Mouse (Mus musculus) forebrain, embryonic 13.5 days (tissue): ENCODE data around the gene Dlg2. TPM values are rescaled to one million over a fixed set of nuclear protein-coding genes. Genes with fewer than 3 reads are reported as not detected.

Experiments used
- ATAC-seq: fragments of 200-750 bp; cut with Nextera tagmentation; 2 replicates; pipeline ENCODE4 v1.8.0; 2017
- H3K27ac ChIP-seq: fragments of 300-500 bp; sonication (generic); 2 replicates; pipeline ENCODE4 v1.5.1; 2015; ENCODE audit warnings: inconsistent platforms, mild to moderate bottlenecking, moderate library complexity
- H3K27me3 ChIP-seq: fragments of 300-500 bp; sonication (generic); 2 replicates; pipeline ENCODE4 v1.6.1; 2015; ENCODE audit warnings: mild to moderate bottlenecking, inconsistent platforms
- H3K36me3 ChIP-seq: fragments of 300-500 bp; sonication (generic); 2 replicates; pipeline ENCODE4 v1.6.1; 2015; ENCODE audit warnings: mild to moderate bottlenecking, inconsistent platforms; ENCODE audit not compliant: poor library complexity, severe bottlenecking
- H3K4me1 ChIP-seq: fragments of 300-500 bp; sonication (generic); 2 replicates; pipeline ENCODE4 v1.6.1; 2015; ENCODE audit warnings: inconsistent platforms
- H3K4me2 ChIP-seq: fragments of 300-500 bp; sonication (generic); 2 replicates; pipeline ENCODE4 v1.6.1; 2015; ENCODE audit warnings: inconsistent platforms, mild to moderate bottlenecking, moderate library complexity
- H3K4me3 ChIP-seq: fragments of 300-500 bp; sonication (generic); 2 replicates; pipeline ENCODE4 v1.5.1; 2015; ENCODE audit warnings: mild to moderate bottlenecking, inconsistent platforms
- H3K9ac ChIP-seq: fragments of 300-500 bp; sonication (generic); 2 replicates; pipeline ENCODE4 v1.6.1; 2015; ENCODE audit warnings: mild to moderate bottlenecking, inconsistent platforms
- H3K9me3 ChIP-seq: fragments of 300-500 bp; sonication (generic); replicated peaks from 2 replicates; pipeline ENCODE4 v1.6.1; 2016; ENCODE audit warnings: inconsistent platforms
- WGBS: fragments of 180-500 bp; shearing (Covaris S2); methylation state at CpG from one replicate; pipeline ENCODE4 v1.1.7; 2015; 5-methylcytosine and 5-hydroxymethylcytosine counted together
- polyA plus RNA-seq: library from polyadenylated mRNA; unstranded; fragments of >200 nt; fragmentation: Nextera tagmentation; extraction: Ambion mirVana; gene quantifications from 2 replicates; pipeline ENCODE4 v1.2.1, GENCODE M21; 2015

The Dlg2 gene
- polyA plus RNA-seq, 1 experiment from 2014 or later: 10.1 TPM

DNA sequence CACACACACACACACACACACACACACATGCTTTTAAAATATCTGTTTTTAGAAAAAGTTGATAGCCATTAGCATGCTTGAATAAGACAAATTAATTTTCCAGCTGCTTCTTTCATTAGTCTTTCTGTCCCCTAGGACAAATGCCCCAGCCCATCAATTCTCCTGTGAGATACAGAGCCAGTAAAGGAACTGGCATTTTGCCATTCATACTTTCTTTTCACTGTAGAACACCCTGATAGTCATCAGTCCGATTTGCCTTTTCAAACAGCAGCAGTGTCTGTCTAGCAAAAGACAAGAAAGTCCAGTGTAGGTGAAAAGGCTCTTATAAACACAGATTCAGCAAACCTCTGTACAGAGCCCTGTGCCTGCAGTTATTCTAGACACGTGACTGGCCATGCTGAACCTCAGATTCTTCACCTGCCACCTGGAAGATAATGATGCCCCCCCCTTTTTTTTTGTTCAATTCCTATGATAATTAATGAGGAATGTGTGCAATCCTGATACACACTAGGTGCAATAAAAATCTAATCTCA lies 685.2 kb downstream of the Dlg2 start:
- H3K27me3 ChIP-seq: no peaks in the 10 kb centered on the region
- 0 out of 2 replicates have a peak, but pooled peaks cover 3% of the 10 kb centered on the region for H3K4me1 ChIP-seq
- no peak overlapping the region for H3K4me3 ChIP-seq
- no peak overlapping the region for H3K27ac ChIP-seq
- no peaks in the 10 kb centered on the region for H3K36me3 ChIP-seq
- no peak overlapping the region for H3K4me2 ChIP-seq
- H3K9me3 ChIP-seq: no peaks in the 10 kb centered on the region
- no peak overlapping the region for H3K9ac ChIP-seq
- ATAC-seq: peak; percentile 24; the same call in 1 of the 2 replicates
- 44% methylated on average over 2 of the region's 2 CpGs for WGBS

DNA sequence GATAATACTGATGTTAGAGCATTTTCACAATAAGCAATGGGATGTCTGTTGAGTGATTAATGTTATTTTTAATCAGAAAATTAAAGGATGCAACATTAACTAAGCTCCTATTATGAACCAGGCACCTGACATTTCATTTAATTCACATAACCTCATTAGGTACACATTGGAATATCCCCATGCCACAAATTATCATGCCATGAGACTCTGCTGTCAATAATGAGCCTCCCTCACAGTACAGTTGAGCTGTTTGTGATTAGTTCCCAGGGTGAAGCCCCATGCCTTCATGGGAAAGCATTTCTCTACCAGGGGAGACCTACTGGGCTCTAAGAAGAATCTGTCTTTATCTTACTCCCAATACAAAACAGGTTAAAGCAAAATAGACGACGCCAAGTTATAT lies 697.1 kb downstream of the Dlg2 start:
- no peaks in the 10 kb centered on the region for H3K9me3 ChIP-seq
- H3K4me2 ChIP-seq: no peak overlapping the region
- no peak for ATAC-seq
- H3K9ac ChIP-seq: no peak overlapping the region
- no peaks in the 10 kb centered on the region for H3K4me1 ChIP-seq
- H3K36me3 ChIP-seq: no peaks in the 10 kb centered on the region
- WGBS: 91% methylated on average over 2 of the region's 2 CpGs
- H3K27me3 ChIP-seq: no peaks in the 10 kb centered on the region
- H3K4me3 ChIP-seq: no peak overlapping the region
- no peak overlapping the region for H3K27ac ChIP-seq

DNA sequence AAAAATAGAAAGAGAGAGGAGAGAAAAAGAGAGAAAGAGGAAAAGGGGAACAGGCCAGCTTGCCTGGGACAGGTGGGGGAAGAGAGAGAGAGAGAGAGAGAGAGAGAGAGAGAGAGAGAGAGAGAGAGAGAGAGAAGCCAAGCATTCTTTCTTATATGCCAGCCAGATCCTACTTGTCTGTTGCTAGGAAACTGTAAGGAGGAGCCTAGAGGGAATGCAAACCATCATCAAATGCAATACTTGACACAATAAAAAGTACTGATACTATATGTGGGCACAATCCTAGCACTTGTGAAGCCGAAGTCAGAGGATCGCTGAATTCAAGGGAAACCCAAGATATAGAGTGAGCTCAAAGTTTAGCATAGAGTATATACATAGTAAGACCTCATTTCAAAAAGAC lies 711.7 kb downstream of the Dlg2 start:
- Histone ChIP-seq H3K36me3 (no peaks in the 10 kb centered on the region), H3K4me2 (no peak overlapping the region), H3K27ac (no peak overlapping the region), H3K4me1 (no peaks in the 10 kb centered on the region), H3K4me3 (no peak overlapping the region), H3K9me3 (no peaks in the 10 kb centered on the region), H3K9ac (no peak overlapping the region), H3K27me3 (no peaks in the 10 kb centered on the region)
- WGBS: 91% methylated on average over 2 of the region's 2 CpGs
- no peak; the same call in 1 of the 2 replicates for ATAC-seq

DNA sequence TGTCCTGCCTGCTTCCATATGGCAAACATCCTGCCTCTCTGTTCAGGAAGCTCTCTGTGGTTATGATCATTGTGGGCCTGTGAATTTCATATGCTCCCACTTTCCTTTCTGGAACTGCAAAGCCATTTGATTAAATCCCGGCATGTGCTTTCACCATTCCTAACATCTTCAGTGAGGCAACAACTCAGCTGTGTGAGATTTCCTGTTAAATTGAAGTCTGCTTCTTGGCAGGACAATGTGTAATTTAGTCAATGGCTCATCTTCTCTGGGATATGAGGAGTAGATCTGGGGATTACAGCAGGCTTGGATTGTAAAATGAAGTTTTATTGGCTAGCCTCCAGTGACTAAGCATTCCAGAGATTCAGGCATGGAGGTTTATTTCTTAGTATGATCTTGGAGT lies 722.9 kb downstream of the Dlg2 start:
- Histone ChIP-seq H3K9ac (no peak overlapping the region), H3K4me1 (no peaks in the 10 kb centered on the region), H3K4me2 (no peak overlapping the region), H3K27ac (no peak overlapping the region), H3K27me3 (no peaks in the 10 kb centered on the region), H3K4me3 (no peak overlapping the region), H3K36me3 (no peaks in the 10 kb centered on the region), H3K9me3 (no peaks in the 10 kb centered on the region)
- 89% methylated on average over 1 of the region's 1 CpGs for WGBS
- no peak for ATAC-seq

DNA sequence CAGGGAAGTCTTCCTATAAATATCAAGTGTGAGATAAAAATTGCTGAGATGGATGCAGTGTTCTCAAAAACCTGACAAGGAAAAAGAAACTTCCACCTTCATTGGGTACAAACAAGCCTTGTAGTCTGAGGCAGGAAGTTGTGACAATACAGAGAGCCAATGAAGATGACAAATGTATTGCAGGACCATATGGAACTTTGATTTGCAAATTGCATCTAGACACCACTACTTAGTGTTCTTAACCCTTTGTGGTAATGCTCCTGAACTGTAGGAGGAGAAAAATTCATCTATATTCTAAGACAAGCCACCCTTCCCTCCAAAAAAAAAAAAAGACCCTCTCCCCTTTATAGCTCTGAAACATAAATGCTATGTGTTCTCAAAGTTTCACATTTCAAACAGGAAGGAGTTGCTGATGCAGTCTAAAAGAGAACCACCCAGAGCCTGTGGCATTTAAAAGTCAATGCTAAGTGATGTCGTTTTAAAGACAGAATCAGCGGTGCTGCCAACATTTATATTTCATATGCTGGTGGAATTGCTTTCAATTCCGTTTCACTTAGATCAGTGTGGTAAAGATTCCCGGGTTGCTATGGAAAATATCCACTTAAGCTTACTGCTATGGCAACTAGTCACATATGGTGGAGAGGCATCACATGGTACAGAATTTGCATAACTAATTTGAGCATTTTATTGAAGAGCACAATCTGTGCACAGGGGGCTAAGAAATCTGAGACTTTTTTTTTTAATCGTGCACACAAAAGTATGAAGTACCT lies 731.8 kb downstream of the Dlg2 start:
- Histone ChIP-seq H3K27ac (peak overlapping the region; percentile 27; the same call in 1 of the 2 replicates), H3K4me2 (peak overlapping the region; percentile 19; the same call in 1 of the 2 replicates), H3K4me1 (peaks cover 14% of the 10 kb centered on the region)

DNA sequence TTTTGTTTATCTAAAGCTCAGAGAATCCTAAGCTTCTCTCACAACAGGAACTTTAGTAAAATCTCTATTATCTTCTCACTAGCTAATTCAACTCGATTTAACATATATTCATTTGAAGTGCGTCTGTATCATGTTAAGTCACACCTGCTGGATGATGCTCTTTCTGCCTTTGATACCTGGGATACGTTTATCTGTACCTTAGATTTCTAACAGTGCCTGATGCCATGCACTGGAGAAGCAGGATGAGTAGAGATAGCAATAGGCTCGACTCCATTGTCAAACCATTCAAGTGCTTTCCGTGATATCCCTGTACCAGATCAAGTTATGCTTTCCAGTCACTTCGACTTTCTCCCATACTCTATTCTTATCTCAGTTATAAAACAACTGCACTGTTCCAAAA lies 732.5 kb downstream of the Dlg2 start:
- Histone ChIP-seq H3K36me3 (no peaks in the 10 kb centered on the region), H3K4me3 (no peak overlapping the region), H3K27me3 (no peaks in the 10 kb centered on the region), H3K9me3 (no peaks in the 10 kb centered on the region), H3K4me2 (no peak overlapping the region), H3K4me1 (peaks cover 14% of the 10 kb centered on the region), H3K9ac (no peak overlapping the region), H3K27ac (no peak overlapping the region)
- ATAC-seq: no peak; the same call in 1 of the 2 replicates
- 76% methylated on average over 6 of the region's 6 CpGs for whole genome bisulfite sequencing

More for the DNA sequence above, 731.8 kb downstream of the Dlg2 start:
- peak; percentile 95 for ATAC-seq
- Histone ChIP-seq H3K9ac (no peak overlapping the region), H3K9me3 (no peaks in the 10 kb centered on the region), H3K36me3 (no peaks in the 10 kb centered on the region), H3K27me3 (no peaks in the 10 kb centered on the region), H3K4me3 (no peak overlapping the region)
- WGBS: 48% methylated on average over 5 of the region's 5 CpGs

DNA sequence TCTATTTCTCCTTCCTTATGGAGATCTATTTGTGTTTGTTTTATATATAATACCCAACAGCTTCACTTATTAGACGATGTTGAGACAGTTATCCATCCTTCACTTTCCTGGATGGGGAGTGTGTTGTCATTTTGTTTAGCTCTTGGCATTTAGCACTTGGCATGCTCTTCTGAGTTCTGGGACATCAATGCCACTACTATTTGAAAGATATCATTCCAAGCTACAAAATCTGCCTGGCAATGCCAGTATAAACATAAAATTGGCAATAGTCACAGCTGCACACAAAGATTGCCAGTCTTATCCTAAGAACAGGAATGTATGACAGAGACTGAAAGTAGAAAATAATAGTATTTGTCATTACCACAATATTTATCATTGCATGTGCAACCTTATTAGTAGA lies 735.8 kb downstream of the Dlg2 start:
- H3K9me3 ChIP-seq: no peaks in the 10 kb centered on the region
- no peak for ATAC-seq
- WGBS: 91% methylated on average over 1 of the region's 1 CpGs
- H3K4me2 ChIP-seq: no peak overlapping the region
- no peak overlapping the region for H3K4me3 ChIP-seq
- H3K27ac ChIP-seq: no peak overlapping the region
- H3K27me3 ChIP-seq: no peaks in the 10 kb centered on the region
- peaks cover 14% of the 10 kb centered on the region for H3K4me1 ChIP-seq
- H3K36me3 ChIP-seq: no peaks in the 10 kb centered on the region
- H3K9ac ChIP-seq: no peak overlapping the region

DNA sequence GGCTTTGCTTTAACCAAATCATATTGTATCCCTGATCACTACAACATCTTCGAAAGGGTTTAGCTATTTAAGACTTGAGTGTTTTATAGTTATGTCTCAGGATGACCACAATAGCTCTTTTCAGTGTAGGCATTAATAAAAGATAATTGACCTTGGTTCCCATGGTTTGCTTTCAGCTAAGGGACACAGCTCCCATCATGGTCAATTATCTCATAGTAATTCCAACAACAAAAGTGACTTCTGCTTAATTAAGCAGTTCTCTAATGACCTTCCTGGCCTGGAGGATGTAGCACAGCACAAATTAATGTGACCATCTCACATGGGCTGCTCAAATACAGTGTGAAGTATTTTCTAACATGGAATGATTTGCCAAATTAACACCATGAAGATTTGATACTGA lies 738.4 kb downstream of the Dlg2 start:
- ATAC-seq: no peak
- no peaks in the 10 kb centered on the region for H3K36me3 ChIP-seq
- 24% methylated on average over 1 of the region's 1 CpGs for WGBS
- H3K27ac ChIP-seq: no peak overlapping the region
- H3K9me3 ChIP-seq: no peaks in the 10 kb centered on the region
- H3K4me2 ChIP-seq: no peak overlapping the region
- no peak overlapping the region for H3K9ac ChIP-seq
- no peaks in the 10 kb centered on the region for H3K27me3 ChIP-seq
- no peaks in the 10 kb centered on the region for H3K4me1 ChIP-seq
- H3K4me3 ChIP-seq: no peak overlapping the region

DNA sequence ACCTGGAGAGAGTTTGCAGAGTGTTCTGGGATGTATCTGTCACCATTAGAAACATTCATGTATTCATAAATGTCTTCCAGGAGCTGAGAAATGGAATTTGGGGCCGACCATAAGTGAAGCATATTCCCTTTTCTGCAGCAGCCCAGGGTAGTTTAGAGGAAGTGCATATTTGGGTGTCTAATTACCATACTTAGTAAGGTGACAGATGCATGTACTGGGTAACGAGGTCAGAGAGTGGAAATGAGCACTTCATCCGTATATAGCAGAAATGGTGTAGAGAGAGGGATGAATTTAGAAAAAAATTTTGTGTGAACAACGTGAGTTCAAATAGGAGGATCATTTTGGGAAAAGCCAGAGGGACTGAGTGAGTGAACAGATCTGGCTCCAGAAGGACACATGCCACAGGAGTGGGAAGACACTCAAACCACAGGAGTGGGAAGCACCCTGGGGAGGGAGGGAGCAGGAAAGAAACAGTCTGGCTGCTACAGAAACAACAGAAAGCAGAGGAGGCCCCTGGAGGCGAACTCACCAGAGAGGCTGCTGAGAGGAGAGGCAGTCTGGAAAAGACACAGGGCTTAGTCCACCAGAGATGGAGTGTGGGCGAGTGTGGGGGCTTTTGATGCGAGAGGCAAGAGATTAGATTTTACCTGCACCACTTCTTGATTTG lies 742.0 kb downstream of the Dlg2 start:
- Histone ChIP-seq H3K9me3 (no peaks in the 10 kb centered on the region), H3K27me3 (no peaks in the 10 kb centered on the region), H3K4me3 (no peak overlapping the region), H3K4me2 (no peak overlapping the region), H3K9ac (no peak overlapping the region), H3K27ac (no peak overlapping the region), H3K36me3 (no peaks in the 10 kb centered on the region), H3K4me1 (no peaks in the 10 kb centered on the region)
- 51% methylated on average over 7 of the region's 7 CpGs for WGBS
- 0 out of 2 replicates have a peak, but pooled peaks have one; percentile 38 for ATAC-seq

DNA sequence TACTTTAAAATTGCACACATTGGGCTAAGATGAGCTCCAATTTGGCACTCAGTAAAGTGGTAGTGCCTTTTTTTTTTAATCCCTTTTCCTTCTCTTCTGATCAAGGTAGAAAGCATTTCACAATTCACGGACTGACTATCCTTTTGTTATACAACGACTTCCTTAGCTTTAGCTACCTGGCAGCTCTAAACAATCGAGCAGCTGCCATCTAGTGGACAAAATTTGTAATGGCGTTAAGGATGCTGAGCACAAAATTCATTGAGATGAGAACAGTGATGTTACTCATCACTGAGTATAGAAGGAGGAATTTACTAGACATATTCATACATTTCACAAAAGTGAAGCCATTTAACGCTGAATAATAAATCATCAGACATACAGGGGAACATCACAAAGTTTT lies 750.0 kb downstream of the Dlg2 start:
- Histone ChIP-seq H3K4me3 (no peak overlapping the region), H3K9me3 (no peaks in the 10 kb centered on the region), H3K27me3 (no peaks in the 10 kb centered on the region), H3K36me3 (no peaks in the 10 kb centered on the region), H3K27ac (no peak overlapping the region), H3K4me2 (no peak overlapping the region), H3K9ac (no peak overlapping the region), H3K4me1 (no peaks in the 10 kb centered on the region)
- ATAC-seq: peak; percentile 77
- 0% methylated on average over 5 of the region's 5 CpGs for WGBS

DNA sequence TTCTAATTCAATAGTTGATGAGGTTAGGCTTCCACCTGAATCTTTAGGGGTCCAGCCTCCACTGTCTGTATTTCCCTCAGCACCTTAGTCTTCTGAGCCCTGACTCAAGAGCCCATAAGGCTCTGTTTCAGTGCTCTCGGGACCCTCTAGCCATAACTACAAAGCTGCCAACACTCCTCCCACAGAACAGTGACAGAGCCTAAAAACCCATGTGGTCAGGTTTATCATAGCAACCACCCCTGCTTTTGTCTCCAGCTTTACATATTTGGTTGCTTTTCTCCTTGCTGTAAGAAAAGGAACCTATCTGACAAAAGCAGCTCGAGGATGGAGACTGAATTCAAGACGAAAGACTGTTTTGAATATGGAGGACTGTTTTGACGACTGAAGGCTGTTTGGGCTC lies 765.2 kb downstream of the Dlg2 start:
- Histone ChIP-seq H3K9ac (no peak overlapping the region), H3K9me3 (no peaks in the 10 kb centered on the region), H3K4me2 (no peak overlapping the region), H3K4me3 (no peak overlapping the region), H3K36me3 (no peaks in the 10 kb centered on the region), H3K27me3 (no peaks in the 10 kb centered on the region), H3K4me1 (no peaks in the 10 kb centered on the region), H3K27ac (no peak overlapping the region)
- 63% methylated on average over 4 of the region's 4 CpGs for WGBS
- ATAC-seq: no peak

DNA sequence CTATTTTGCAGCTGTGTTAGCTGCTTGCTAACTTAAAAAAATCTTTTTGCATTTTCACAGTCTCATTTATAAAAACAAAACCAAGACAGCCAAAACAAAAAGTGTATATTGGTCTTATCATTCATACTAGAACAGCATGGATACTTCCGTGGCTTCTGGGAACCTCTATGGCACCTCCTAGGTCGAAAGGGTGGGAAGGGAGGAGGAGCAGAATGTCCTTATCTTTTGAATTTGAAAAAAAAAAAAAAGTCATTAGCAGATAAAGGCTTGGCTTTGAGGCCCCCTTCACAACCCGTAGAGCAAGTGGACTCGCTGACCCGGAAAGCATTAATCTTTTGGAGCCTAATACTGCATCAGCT lies 785.2 kb downstream of the Dlg2 start:
- ATAC-seq: no peak
- Histone ChIP-seq H3K27ac (no peak overlapping the region), H3K9me3 (no peaks in the 10 kb centered on the region)

More for the DNA sequence above, 785.2 kb downstream of the Dlg2 start:
- WGBS: under 1% methylated on average over 5 of the region's 5 CpGs
- H3K4me2 ChIP-seq: peak overlapping the region; percentile 76
- H3K4me1 ChIP-seq: peaks cover 13% of the 10 kb centered on the region; the same call in 1 of the 2 replicates
- no peaks in the 10 kb centered on the region for H3K27me3 ChIP-seq
- H3K36me3 ChIP-seq: no peaks in the 10 kb centered on the region
- H3K9ac ChIP-seq: peak overlapping the region; percentile 66
- peak overlapping the region; percentile 55 for H3K4me3 ChIP-seq
